Mouse (Mus musculus) heart, adult 2 months (tissue): ENCODE results near the gene Sh3tc1. TPM values are rescaled to one million over a fixed set of nuclear protein-coding genes. Genes with fewer than 3 reads are reported as not detected.

Experiments used
- DNase-seq, 2 experiments: peaks; one replicate each; pipeline ENCODE4 v3.0.0; 2021
- H3K27ac ChIP-seq: fragments of 200-600 bp; 2 replicates; pipeline ENCODE4 v1.8.1; 2022
- H3K27me3 ChIP-seq: fragments of 200-500 bp; 2 replicates; pipeline ENCODE4 v1.6.1; 2012; ENCODE audit warnings: mild to moderate bottlenecking, low read length, inconsistent platforms, mixed read lengths; ENCODE audit not compliant: control insufficient read depth, insufficient read depth
- H3K36me3 ChIP-seq: fragments of 200-500 bp; 2 replicates; pipeline ENCODE4 v1.6.1; 2012; ENCODE audit warnings: low read length, inconsistent platforms; ENCODE audit not compliant: control insufficient read depth, insufficient read depth
- H3K4me1 ChIP-seq: fragments of 200-500 bp; 2 replicates; pipeline ENCODE4 v1.6.1; 2011; ENCODE audit warnings: low read length; ENCODE audit not compliant: control insufficient read depth, insufficient read depth
- H3K4me3 ChIP-seq: fragments of 200-600 bp; 2 replicates; pipeline ENCODE4 v1.8.1; 2022
- H3K79me2 ChIP-seq: fragments of 200-500 bp; replicated peaks from 2 replicates; pipeline ENCODE4 v1.6.1; 2012; ENCODE audit warnings: mild to moderate bottlenecking, inconsistent platforms, low read length, moderate library complexity, mixed read lengths; ENCODE audit not compliant: control insufficient read depth, insufficient read depth
- H3K9ac ChIP-seq: fragments of 200-500 bp; 2 replicates; pipeline ENCODE4 v1.6.1; 2012; ENCODE audit warnings: low read depth, mild to moderate bottlenecking, control low read depth, inconsistent platforms, low read length, mixed read lengths
- CTCF ChIP-seq: fragments of 200-600 bp; IDR thresholded peaks from 2 replicates; pipeline ENCODE4 v1.8.1; 2022; ENCODE audit warnings: antibody characterized with exemption, mild to moderate bottlenecking, moderate library complexity
- EP300 ChIP-seq: fragments of 200-500 bp; IDR thresholded peaks from 2 replicates; pipeline ENCODE4 v1.6.1; 2011; ENCODE audit warnings: low read depth, low read length, control low read depth; ENCODE audit not compliant: insufficient read depth
- POLR2A ChIP-seq: fragments of 200-500 bp; IDR thresholded peaks from 2 replicates; pipeline ENCODE4 v1.6.1; 2011; ENCODE audit warnings: mild to moderate bottlenecking, low read depth, low read length, control low read depth; ENCODE audit not compliant: insufficient read depth
- WGBS: fragments of 180-500 bp; shearing (Covaris S2); methylation state at CpG from one replicate; pipeline ENCODE4 v1.1.7; 2018; 5-methylcytosine and 5-hydroxymethylcytosine counted together
- intact Hi-C: fragments of 180-260 bp; cut with DNase I; formaldehyde crosslinking; loops from one replicate; pipeline ENCODE4 v1.15.1; 2025
- polyA plus RNA-seq: library from polyadenylated mRNA; depleted of rRNA; stranded (reverse); fragments of >200 nt; gene quantifications from 2 replicates; pipeline ENCODE4 v1.2.3, GENCODE M21; 2012
- total RNA-seq, 2 experiments: library from RNA; stranded (reverse); gene quantifications; 2 replicates each; pipeline ENCODE4 v1.2.3; 2021

The Sh3tc1 gene
- total and polyA plus RNA-seq, 3 experiments, result 5.7 to 7.2 (median 6.3) TPM

DNA sequence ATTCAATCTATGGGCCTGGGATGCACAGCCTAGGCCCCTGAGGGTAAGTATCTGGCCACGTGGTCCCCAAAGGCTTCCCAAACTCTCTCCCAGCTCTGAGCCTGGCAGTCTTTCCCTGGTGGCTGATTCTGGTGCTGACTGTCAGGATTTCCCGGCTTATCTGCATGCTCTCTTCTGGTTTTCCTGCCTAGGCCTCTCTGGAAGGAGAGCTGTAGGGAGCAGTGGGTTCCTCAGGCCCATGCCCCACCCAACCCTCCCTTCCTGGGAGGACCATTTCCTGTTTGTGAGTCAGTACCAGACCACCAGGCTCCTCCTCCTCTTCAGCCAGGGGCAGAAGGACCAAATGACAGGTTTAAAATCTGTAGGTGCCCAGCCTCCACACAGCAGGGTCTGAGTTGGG lies 17.1 kb downstream of the Sh3tc1 start:
- 6% methylated on average over 2 of the region's 2 CpGs for WGBS
- intact Hi-C loops, result no loop called here
- H3K79me2 ChIP-seq, result no peaks in the 10 kb centered on the region
- H3K27me3 ChIP-seq, result no peaks in the 10 kb centered on the region
- H3K4me3 ChIP-seq, result no peak overlapping the region
- peaks cover 20% of the 10 kb centered on the region for H3K4me1 ChIP-seq
- no peak overlapping the region for H3K9ac ChIP-seq
- H3K27ac ChIP-seq, result peak overlapping the region; percentile 73
- DNase-seq, result no peak
- H3K36me3 ChIP-seq, result no peaks in the 10 kb centered on the region
- no peak for TF ChIP-seq POLR2A
- TF ChIP-seq EP300, result peak; percentile 48; the same call in 1 of the 2 replicates
- peak; percentile 37 for TF ChIP-seq CTCF

DNA sequence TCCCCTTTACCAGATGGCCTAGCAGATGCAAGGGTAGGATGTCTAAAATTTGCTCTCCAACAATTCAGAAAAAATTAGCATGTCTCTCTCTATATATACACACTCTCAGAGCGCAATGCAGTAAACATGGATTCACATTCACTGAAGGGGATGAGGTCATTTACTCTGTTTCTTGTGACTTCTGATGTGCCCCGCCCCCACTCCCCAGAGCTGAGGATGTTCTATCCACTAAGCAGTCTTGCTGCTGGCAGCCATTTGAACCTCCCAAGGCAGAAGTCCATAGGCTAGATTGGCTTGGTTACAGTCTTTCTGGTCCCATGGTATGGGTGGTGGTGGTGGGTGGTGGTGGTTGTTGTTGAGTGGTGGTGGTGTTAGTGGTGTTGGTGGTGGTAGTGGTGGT lies 17.9 kb downstream of the Sh3tc1 start:
- 80% methylated on average over 2 of the region's 2 CpGs for WGBS
- TF ChIP-seq CTCF (no peak), POLR2A (no peak), EP300 (no peak)
- no peaks in the 10 kb centered on the region for H3K27me3 ChIP-seq
- no peaks in the 10 kb centered on the region for H3K79me2 ChIP-seq
- no peak for DNase-seq
- H3K4me3 ChIP-seq, result no peak overlapping the region
- intact Hi-C loops, result no loop called here
- H3K9ac ChIP-seq, result no peak overlapping the region
- H3K36me3 ChIP-seq, result no peaks in the 10 kb centered on the region
- peaks cover 20% of the 10 kb centered on the region for H3K4me1 ChIP-seq
- H3K27ac ChIP-seq, result no peak overlapping the region

DNA sequence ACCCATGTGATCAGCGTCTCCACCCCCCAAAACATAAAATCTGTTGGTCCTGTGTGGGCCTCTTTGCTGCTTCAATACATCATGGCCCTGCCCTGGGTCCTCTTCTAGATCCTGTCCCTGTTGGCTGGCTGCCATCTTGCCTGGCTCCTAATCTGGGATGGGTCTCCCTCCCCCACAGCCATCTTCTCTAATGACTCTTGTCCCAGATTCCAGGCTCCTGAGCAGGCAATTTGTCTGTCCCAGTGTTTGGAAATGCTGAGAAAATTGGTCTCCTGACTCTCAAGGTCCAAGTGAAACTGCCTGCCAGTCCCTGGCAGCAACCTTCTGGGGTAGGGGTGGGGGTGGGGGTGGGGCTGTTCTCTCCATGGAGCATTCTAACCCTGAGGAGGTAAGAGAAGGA lies 19.9 kb downstream of the Sh3tc1 start:
- H3K27ac ChIP-seq, result no peak overlapping the region
- no peaks in the 10 kb centered on the region for H3K27me3 ChIP-seq
- intact Hi-C loops, result loop anchor here (5.0 kb wide), 1 partner anchor 32 kb away; no protein-coding TSS in a partner anchor
- no peak for DNase-seq
- H3K4me3 ChIP-seq, result no peak overlapping the region
- no peaks in the 10 kb centered on the region for H3K36me3 ChIP-seq
- no peak overlapping the region for H3K9ac ChIP-seq
- H3K4me1 ChIP-seq, result peaks cover 18% of the 10 kb centered on the region
- TF ChIP-seq EP300 (no peak), CTCF (no peak), POLR2A (no peak)
- H3K79me2 ChIP-seq, result no peaks in the 10 kb centered on the region
- 87% methylated on average over 1 of the region's 1 CpGs for WGBS

DNA sequence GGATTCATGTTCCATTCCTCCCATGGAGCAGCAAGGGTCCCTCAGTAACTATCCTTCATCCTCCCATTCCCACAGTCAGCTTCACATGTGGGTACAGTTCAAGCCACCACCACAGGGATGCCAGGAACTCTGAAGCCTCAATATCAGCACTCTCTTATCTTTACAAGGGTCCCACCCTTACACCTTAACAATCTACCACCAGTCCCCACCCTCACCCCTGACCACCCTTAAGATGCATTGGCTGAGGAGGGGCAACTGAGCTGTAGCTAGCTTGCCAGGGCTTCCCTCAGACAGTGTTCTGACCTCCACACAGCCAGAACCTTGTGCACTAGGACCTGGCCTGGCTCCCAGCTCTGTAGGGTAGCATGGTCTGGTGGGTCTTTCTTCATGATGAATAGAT lies 20.4 kb downstream of the Sh3tc1 start:
- no peak for DNase-seq
- H3K4me3 ChIP-seq, result no peak overlapping the region
- H3K27ac ChIP-seq, result no peak overlapping the region
- TF ChIP-seq EP300 (no peak), POLR2A (no peak), CTCF (no peak)
- intact Hi-C loops, result loop anchor here (5.0 kb wide), 1 partner anchor 33 kb away; no protein-coding TSS in a partner anchor
- no peaks in the 10 kb centered on the region for H3K36me3 ChIP-seq
- H3K9ac ChIP-seq, result no peak overlapping the region
- no peaks in the 10 kb centered on the region for H3K27me3 ChIP-seq
- H3K4me1 ChIP-seq, result peaks cover 18% of the 10 kb centered on the region
- no peaks in the 10 kb centered on the region for H3K79me2 ChIP-seq

DNA sequence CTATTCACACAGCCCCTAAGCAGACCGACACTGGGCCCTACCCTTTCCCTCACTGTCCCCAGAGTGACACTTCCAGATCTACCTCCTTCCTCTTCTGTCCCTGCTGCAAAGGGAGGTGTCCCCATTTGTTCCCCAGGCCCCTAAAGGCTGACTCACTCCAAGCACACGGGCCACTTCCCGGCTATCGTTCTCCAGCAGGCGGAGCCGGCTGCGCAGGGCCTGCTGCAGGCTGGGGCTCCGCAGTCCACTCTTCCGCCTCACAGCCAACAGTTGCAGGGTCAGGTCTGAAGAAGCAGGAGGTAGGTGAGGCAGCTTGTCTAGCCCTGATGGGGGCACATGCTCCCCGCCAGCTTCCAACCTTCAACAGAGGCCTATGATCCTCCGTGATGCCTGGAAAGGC lies 21.0 kb downstream of the Sh3tc1 start:
- H3K79me2 ChIP-seq, result no peaks in the 10 kb centered on the region
- no peaks in the 10 kb centered on the region for H3K36me3 ChIP-seq
- no peaks in the 10 kb centered on the region for H3K27me3 ChIP-seq
- no peak overlapping the region for H3K27ac ChIP-seq
- H3K4me3 ChIP-seq, result no peak overlapping the region
- WGBS, result 69% methylated on average over 11 of the region's 11 CpGs
- no peak for TF ChIP-seq POLR2A
- no peak for TF ChIP-seq CTCF
- TF ChIP-seq EP300, result no peak
- intact Hi-C loops, result loop anchor here (5.0 kb wide), 1 partner anchor 33 kb away; no protein-coding TSS in a partner anchor
- H3K4me1 ChIP-seq, result peaks cover 16% of the 10 kb centered on the region
- no peak for DNase-seq
- H3K9ac ChIP-seq, result no peak overlapping the region

DNA sequence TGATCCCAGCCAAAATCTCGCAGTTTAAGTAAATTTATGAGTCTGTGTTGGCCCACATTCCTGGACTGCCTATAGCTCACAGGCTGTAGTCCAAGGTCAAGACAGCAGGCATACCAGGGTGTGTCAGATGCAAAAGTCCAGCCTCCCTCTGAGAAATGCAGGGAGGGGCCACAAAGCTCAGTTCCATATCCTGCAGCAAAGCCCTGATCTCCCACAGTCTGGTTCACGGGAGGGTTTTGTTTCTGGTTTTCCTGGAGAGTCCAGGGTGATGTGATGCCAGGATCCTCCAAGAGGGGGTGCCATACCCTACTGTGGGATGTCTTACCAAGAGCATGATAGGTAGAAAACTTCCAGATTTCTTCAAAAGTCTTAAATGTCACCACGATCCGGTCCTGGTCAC lies 21.8 kb downstream of the Sh3tc1 start:
- peak in 1 of 2 experiments; percentile 63 for DNase-seq
- H3K4me1 ChIP-seq, result peaks cover 14% of the 10 kb centered on the region
- H3K79me2 ChIP-seq, result no peaks in the 10 kb centered on the region
- TF ChIP-seq EP300 (no peak), POLR2A (no peak), CTCF (peak; percentile 77)
- H3K9ac ChIP-seq, result no peak overlapping the region
- H3K27me3 ChIP-seq, result no peaks in the 10 kb centered on the region
- no peak overlapping the region for H3K4me3 ChIP-seq
- no peaks in the 10 kb centered on the region for H3K36me3 ChIP-seq
- no peak overlapping the region for H3K27ac ChIP-seq
- intact Hi-C loops, result loop anchor here (5.0 kb wide), 1 partner anchor 34 kb away; no protein-coding TSS in a partner anchor
- 42% methylated on average over 4 of the region's 4 CpGs for WGBS
